Mouse (Mus musculus) thymus, postnatal 0 days (tissue): ENCODE measurements at regions not wholly inside any gene's neighbourhood (a gene's known extent, or its start where the extent isn't known, plus 50 kb on each side); places are given as distances from the start of the nearest gene placed in this dataset.

Source experiments
- DNase-seq: peaks from one replicate; pipeline ENCODE4 v3.0.0-alpha.2; 2015; ENCODE audit warnings: low spot score

DNA sequence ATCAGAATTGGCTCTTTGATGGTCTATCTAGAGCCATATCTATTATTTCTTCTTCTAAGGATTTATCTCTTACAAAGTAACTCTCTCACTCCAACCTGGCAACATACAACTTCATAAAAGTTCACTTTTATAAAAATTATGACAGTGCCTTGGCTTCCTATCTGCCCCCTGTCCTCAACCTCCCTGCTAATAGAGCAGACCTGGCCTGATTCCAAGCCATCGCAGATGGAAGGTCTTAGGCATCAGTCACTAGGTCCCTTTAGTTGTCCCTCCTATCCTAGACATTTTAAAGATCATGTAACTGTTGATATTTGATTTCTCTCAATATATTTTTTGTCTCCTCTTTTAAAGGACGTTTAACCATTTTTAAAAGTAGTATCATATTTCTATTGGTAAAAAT, 1974.3 kb upstream of the Slc39a10 start:
- DNase-seq: no peak

- peak; percentile 23 for DNase-seq
These were observed 1988.7 kb upstream of the Slc39a10 start for GRCm38 (mm10) chr1:48881373-48881772.

DNA sequence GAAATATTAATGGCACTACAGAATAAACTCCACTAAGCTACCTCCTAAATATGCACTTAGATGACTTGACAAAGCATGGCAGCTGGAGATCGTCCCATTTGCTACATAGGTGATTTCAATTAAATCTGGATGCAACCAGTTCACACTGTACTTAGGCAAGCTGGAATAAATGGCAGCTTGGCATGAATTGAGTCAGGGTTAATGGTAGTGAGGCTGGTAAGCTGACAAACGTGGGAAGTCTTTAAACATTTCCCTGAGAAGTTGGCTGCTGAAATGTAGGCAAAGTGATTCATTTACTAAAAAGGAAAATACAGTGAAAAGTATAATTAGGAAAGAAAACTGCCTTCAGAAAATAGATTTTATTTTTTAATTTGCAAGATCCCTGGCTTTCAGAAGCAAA, 2000.9 kb upstream of the Slc39a10 start:
- no peak for DNase-seq

GRCm38 (mm10) chr1:48916419-48916818, 1984.0 kb upstream of the Tmeff2 start:
- no peak for DNase-seq

GRCm38 (mm10) chr1:48943126-48943525, 1957.3 kb upstream of the Tmeff2 start:
- no peak for DNase-seq

- DNase-seq: no peak
These were observed 1956.6 kb upstream of the Tmeff2 start for GRCm38 (mm10) chr1:48943826-48944225.
